Mouse (Mus musculus) spleen, postnatal 14 days (tissue): ENCODE measurements around the gene Cdh11.
"Not testable (repeated sequence)": the region's sequence is repeated elsewhere in the genome, so short reads cannot be mapped to it uniquely, and the experiment has no call there.

Source experiments
- DNase-seq, 2 experiments: peaks; one replicate each; pipeline ENCODE4 v3.0.0; 2021 to 2022; ENCODE audit warnings: low spot score in 2 of 2

Gene Cdh11

DNA sequence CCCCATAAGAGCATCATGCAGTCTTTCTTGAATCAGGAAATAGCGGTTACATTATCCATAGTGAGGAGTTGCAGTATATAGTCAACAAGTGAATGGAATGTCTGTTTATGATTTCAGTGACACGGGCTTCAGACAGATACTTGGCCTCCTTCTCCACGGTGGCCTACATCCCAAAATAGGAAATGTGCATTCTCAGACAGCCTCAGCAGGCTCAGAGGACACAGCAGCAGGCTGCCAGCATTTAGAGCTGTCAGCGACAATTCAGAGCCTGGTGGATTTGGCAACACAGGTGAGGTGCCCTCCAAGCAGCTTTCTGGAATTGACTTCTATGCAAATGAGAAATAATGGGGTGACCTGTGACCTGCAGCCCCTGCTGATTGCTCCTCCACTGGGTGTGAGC lies 69.5 kb downstream of the Cdh11 start:
- no peak for DNase-seq

DNA sequence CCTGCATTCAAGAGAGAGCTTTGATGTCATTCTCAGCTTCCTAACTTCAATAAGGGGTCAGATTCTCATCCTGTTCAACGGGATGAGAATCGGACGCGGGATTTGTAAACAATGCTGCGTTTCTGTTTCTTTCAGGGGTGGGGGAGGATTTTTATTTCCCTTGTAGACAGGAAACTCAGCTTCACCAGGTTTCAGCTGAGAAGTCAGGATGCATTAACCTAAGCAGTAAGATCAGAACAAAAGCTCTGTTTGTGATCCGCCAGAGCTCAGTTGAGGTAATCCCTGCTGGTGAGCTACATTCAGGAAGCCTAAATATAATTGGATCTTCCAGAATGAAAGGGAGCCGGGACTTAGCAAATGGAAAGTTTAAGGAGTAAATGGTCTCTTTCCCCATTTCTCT lies 78.1 kb downstream of the Cdh11 start:
- no peak for DNase-seq

DNA sequence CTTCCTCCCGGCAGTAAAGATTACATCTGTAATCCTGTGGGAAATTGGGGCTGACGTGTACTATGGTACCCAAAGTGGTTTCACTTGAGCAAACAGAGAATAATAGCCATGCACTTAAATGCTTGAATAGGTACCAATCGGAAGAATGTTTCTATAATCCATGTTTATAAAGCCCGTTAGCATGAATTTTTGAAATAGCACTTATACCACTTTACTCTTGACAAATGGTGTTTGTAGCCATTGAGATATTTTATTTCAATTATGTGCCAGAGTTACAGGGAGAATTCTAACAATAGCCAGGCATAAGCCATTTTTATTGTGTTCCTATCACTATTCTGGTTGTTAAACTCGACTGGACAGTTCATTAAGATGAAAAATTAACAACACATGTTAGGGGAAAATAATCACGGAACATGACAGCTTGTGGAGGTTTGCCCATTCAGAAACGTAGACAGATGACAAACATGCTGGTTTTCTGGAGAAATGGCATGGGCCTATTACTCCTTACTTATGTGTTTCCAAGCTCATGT lies 80.0 kb downstream of the Cdh11 start:
- no peak for DNase-seq

DNA sequence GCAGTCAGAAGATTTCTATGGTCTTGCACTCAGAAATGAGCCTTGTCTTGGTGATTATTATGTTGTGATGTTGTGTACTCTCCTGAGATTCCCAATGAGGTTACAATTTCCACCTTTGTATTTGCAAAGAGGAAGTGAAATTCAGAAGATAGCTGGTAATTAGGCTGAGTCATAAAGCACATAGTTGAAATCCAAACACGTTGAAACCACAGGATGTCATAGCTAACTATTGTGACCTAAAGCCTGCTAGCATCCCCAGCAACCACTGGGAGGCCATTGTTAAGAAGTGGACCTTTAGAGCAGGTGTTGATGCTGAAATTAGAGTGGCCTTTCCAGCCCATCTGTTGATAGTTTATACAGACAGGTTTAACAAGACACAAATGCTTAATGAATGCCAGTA lies 85.2 kb downstream of the Cdh11 start:
- DNase-seq, result no peak

DNA sequence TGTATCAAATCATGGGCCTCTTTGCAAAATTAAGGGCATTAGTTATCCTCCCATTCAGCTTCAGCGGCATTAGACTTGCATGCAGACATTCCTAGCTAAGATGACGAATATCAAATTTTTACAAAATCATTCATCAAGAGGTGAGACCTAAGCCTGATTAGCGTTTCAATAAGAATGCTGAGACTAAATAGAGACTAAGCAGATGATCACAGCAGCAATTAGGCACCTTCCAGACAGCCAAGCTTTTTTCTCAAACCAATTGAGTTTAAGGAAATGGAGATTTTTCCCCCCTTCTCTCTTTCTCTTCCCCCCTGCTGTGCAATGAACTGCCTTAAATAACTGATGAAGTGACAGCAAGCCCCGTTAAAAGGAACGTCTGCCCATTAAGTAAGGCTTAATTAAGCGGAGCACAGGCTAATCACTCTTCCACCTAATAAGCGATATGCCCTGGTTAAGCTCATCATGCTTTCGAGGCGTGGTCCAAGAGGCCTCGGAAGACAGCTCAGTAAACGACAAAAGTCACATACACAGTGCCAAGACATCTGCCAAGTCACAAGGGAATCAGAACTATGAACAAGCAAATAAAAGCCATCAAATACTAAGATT lies 87.1 kb downstream of the Cdh11 start:
- DNase-seq, result no peak

DNA sequence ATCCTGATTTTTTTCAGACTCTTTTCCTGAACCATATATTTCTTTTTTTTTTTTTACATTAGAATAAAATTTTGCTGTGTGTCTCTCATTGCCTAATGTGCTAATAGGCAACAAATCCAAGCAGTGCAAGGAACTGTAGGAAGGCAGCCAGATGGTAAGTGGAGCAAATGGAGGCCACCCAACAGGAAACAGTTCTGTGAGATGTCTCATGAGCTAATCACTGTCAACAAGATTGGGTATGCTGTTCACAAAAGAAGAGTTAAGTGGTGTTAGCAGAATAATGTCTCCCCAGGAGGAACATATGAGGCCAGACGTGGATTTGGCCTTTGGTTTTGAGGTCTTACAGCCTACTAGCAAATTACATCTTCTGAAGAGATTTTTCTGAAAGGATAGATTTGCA lies 92.0 kb downstream of the Cdh11 start:
- DNase-seq, result no peak

DNA sequence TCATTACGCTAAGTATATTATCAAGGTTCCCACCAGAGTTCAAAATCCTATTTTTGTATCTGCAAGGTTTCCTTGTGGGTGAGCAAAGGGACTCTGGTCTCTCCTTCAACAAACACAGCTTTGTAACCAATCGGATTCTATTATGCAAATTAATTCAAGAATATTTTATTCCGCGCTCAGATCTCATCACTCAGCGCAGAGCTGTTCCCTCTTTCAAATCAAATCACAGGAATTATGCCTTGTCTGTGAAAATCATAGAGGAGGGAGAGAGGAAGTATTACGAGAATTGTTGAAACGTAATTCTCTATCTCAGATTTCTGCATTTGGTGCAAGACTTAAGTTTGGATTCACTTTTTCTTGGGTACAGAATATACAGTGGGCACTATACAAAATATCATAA lies 100.0 kb downstream of the Cdh11 start:
- not testable (repeated sequence) for DNase-seq

DNA sequence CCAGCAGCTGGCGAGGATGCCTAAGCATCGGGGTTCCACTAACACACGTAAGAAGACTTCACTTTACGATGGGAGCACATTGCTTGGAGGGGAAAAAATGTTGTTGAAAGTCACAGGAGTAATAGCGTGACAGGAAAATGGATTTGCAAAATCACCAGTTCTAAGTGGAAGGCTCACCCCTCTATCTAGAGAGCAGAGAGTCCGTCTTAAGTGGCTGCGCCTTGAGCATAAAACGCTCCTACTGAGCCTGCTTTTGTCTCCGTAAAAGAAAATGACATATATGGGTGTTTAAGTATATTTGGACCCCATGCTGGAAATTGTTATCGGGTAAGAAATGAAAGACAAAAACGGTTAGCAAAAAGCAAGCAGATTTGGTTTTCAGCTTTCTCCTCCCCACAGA lies 100.4 kb downstream of the Cdh11 start:
- DNase-seq, result no peak

DNA sequence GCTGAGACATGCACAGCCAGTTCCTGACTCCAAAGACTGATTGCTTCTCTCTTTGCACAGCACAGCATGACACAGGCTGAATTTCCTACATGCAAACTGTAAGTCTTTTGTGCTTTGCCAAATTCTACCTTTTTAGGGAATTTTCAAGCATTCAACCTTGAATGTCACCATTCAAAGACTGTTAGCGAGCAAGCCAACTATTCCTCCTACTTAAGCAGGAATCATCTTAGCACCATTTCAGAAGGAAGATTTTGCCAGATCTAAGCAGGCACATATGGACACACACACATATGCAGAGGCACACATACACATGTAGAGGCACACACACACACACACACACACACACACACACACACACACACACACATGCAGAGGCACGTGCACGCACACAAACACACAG lies 108.3 kb downstream of the Cdh11 start:
- no peak for DNase-seq

DNA sequence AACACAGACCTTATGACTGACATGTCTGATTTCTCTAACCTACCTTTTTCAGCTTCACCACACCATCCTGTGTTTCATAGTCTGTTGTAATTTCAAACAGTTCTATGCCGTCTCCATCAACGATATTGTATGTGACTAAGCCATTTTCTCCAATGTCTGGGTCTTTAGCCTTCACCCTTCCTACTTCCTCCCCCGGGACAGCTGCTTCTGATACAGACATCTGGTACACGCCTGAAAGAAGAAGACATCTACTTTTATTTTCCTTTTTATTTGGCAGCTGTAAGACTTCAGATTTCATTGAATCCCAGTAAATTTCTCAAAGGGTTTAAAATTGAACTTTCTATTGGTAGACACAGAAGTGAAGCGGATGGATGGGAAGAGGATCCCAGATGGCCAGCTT lies 120.9 kb downstream of the Cdh11 start:
- DNase-seq, result not testable (repeated sequence)

DNA sequence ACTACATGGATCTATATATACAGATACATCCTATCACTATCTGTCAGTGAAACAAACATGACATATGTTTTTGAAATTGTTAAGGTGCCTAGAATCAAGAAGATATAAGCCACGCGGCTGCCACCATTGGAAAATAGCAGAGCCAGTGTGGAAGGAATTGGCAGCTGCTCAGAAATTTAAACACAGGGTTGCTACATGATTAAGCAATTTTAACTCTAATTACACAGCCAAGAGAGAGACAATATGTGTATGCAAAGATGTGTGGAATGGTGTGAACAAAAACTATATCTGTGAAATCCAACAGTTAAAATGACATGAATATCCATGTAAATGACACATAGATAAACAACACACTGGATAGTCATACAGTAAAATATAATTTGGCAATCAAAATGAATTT lies 128.9 kb downstream of the Cdh11 start:
- no peak for DNase-seq

DNA sequence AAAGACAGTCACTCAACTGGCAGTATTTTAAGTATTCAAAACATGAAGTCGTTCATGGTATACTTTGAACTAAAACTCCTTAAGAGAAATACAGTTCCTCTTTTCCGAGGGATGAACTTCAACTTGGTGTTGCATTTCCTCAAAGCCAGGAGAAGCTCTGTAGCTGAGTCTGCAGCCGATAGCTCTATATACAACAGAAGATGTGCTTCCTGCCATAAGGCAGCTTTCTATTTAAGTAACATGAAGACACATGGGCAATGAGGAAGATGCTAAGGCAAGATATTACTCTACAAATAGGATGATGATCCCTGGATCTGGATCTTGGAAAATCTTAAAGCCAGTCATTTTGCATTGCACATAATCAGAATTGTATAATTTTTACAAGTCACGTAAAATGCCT lies 133.5 kb downstream of the Cdh11 start:
- DNase-seq, result no peak

DNA sequence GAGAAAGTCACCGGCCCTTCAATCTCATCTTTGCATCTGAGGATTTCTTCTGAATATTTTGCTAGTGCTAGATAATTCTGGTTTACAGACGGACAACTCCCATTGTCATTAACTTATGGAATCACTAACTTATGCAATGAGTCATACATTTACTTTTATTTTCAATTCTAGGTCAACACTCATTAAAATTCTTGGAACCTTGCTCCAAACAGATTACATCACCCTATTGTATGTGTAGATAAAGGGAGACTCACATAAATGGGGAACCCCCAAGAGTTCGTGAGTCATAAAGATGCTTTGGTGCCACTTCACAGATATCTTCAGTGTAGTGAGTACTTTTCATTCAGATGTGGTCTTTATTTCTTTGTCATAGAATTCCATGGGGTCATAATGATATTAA lies 158.3 kb downstream of the Cdh11 start:
- no peak for DNase-seq

DNA sequence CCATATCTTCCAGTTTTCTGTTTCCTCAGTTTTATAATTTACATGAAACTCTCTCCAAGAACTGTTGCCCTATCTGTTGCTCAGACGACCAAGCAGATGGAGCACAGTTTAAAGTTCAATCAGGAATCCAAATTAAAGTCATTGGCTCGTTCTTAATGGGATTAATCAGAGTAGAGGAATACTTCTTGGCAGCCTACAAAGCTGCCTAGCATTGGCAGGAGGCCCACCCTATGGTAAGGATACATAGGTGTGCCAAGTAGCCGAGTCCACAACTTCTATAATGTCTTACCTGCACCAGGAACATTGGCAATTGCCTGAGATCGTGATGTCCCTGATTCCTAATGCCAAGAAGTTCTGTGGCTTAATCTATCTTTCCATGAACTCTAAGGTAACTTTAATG lies 173.3 kb downstream of the Cdh11 start:
- DNase-seq, result no peak

DNA sequence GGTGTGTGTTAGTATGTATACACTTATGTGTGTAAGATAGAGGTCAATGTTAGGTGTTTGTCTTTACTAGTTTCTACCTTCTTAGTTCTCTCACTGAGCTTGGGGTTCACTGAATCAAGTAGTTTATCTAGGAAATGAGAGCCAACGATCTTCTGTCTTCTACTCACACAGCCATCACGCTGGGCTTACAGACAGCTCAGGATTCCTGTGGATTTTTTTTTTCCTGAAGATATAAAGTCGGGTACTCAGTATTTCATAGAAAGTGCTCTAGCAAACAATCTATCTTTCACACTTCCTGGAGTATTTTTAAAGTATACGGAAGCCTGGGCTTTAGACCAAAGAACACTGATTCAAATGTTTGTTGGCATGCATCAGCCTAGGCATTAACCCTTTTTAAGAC lies 184.1 kb downstream of the Cdh11 start:
- no peak for DNase-seq

DNA sequence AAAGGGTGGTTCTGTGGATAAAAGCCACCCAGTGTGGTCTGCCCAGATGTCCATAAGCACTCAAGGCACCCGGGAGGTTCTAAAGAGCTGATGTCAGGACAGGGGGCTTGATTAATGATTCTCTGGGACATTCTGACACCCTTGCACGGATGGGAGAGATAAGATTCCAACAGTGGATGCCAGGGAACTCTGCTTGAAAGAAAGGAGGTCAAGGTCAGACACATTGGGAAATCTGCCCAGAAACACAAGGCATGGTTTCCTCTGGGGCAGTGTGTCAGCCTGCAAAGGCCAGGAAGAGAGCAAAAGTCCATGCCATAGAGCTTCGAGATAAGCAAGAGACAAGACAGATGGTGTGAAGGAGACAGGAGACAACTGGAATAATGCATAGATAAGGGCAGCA lies 188.9 kb downstream of the Cdh11 start:
- peak in 1 of 2 experiments; percentile 5 for DNase-seq

DNA sequence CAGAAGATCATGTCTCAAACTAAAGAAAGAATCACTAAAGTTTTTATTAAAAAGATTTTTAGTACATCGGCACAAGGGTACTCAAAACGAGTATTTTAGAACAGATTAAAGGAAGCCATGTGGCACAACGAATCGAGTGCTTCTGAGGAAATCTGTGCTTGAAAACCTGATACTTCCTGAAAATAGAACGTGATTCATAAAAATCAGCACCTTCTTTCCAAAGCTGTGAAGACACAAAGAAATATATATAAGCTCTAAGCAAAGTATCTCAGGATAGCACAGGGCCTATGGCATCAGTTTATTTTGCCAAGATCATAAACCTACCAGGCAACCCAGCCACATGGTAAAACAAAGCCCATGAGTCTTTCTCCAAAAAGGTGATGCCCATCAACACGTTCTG lies 191.5 kb downstream of the Cdh11 start:
- no peak for DNase-seq
